Comparison of ENCODE assay signal across 10 mouse cellular contexts in genomic region chr1:137571190-137571904, GRCm38 (mm10).
A peak's percentile ranks its signal among the peaks of the same experiment; 100 is the strongest.
DNase-seq lines count a peak whose midpoint lies in the region; ATAC-seq lines count a peak whose summit lies in the region.
"Had no signal": no experiment of that assay in that cellular context is flagged by ENCODE, and none has a peak within 500 bp of the region (broad histone marks: within the 10 kb centered on the region; RNA-seq: fewer than 3 reads in every experiment).

No protein-coding gene starts in this region.

- H3K36me3 ChIP-seq in forebrain, embryonic 11.5 days (ENCODE audit: control insufficient read depth, insufficient read depth, low read length): no peaks in the 10 kb centered on the region
- H3K36me3 ChIP-seq: liver, embryonic 12.5 days; midbrain, embryonic 12.5 days; neural tube, embryonic 13.5 days had no signal

- no peaks in the 10 kb centered on the region for H3K9me3 ChIP-seq in forebrain, embryonic 11.5 days (ENCODE audit: control insufficient read depth, low read length)
- H3K9me3 ChIP-seq: liver, embryonic 12.5 days; midbrain, embryonic 12.5 days; neural tube, embryonic 13.5 days had no signal

- H3K4me1 ChIP-seq in forebrain, embryonic 11.5 days (replicated peaks; ENCODE audit: control insufficient read depth, insufficient read depth, low read length): no peaks in the 10 kb centered on the region
- H3K4me1 ChIP-seq: liver, embryonic 12.5 days; midbrain, embryonic 12.5 days; neural tube, embryonic 13.5 days had no signal

- WGBS in forebrain, embryonic 11.5 days: 79% methylated on average over 4 of the region's 4 CpGs

- H3K4me2 ChIP-seq in forebrain, embryonic 11.5 days (ENCODE audit: low read depth, low read length, severe bottlenecking): no peak overlapping the region
- H3K4me2 ChIP-seq: liver, embryonic 12.5 days; midbrain, embryonic 12.5 days; neural tube, embryonic 13.5 days had no signal

- no peak overlapping the region for H3K27ac ChIP-seq in forebrain, embryonic 11.5 days (ENCODE audit: low read depth, low read length)
- H3K27ac ChIP-seq: liver, embryonic 12.5 days; midbrain, embryonic 12.5 days; neural tube, embryonic 13.5 days had no signal

- no peak overlapping the region for H3K4me3 ChIP-seq in forebrain, embryonic 11.5 days (ENCODE audit: low read depth, low read length)
- H3K4me3 ChIP-seq: liver, embryonic 12.5 days; midbrain, embryonic 12.5 days; neural tube, embryonic 13.5 days had no signal

- DNase-seq in heart, adult 9 months (ENCODE audit: low spot score in 2 of 2): peak; percentile 23 to 29
- DNase-seq in heart, adult 8-10 months (ENCODE audit: low spot score): no peak
- peak; percentile 65 for DNase-seq in 416B (ENCODE audit: low read depth)
- peak; percentile 23 for DNase-seq in adrenal gland, postnatal 25 days
- DNase-seq in forebrain, embryonic 11.5 days (ENCODE audit: low spot score): no peak
- no peak for DNase-seq in spleen, postnatal 10 days (ENCODE audit: low spot score in 2 of 2)

- no peak overlapping the region for H3K9ac ChIP-seq in forebrain, embryonic 11.5 days (ENCODE audit: low read length)
- H3K9ac ChIP-seq: liver, embryonic 12.5 days; midbrain, embryonic 12.5 days; neural tube, embryonic 13.5 days had no signal

- H3K27me3 ChIP-seq in forebrain, embryonic 11.5 days (ENCODE audit: control insufficient read depth, insufficient read depth, low read length): no peaks in the 10 kb centered on the region
- H3K27me3 ChIP-seq: liver, embryonic 12.5 days; midbrain, embryonic 12.5 days; neural tube, embryonic 13.5 days had no signal

- peak; percentile 37; the same call in 1 of the 2 replicates for ATAC-seq in megakaryocyte progenitor cell, adult 5-6 weeks (replicated peaks; ENCODE audit: poor library complexity)
- no peak for ATAC-seq in forebrain, embryonic 11.5 days (replicated peaks; ENCODE audit: low FRiP score)
- ATAC-seq: liver, embryonic 12.5 days had no signal

Comparison
In these comparisons a context has a peak if more than half of its experiments do, and no peak if none do; other contexts are left out.
1. DNase-seq: peak in heart, adult 9 months (2 of 2), 416B (single experiment) and adrenal gland, postnatal 25 days (single experiment); none in heart, adult 8-10 months (single experiment), forebrain, embryonic 11.5 days (single experiment) and spleen, postnatal 10 days (0 of 2).